Mouse (Mus musculus) heart, embryonic 14.5 days (tissue): Measurements from ENCODE around the gene Safb. TPM values are rescaled to one million over a fixed set of nuclear protein-coding genes. Genes with fewer than 3 reads are reported as not detected.
A peak's percentile ranks its signal among the peaks of the same experiment; 100 is the strongest.
"Not testable (repeated sequence)": the region's sequence is repeated elsewhere in the genome, so short reads cannot be mapped to it uniquely, and the experiment has no call there.

Experiments
- ATAC-seq: fragments of 200-750 bp; cut with Nextera tagmentation; 2 replicates; pipeline ENCODE4 v1.8.0; 2017; ENCODE audit warnings: low read depth, moderate TSS enrichment; ENCODE audit not compliant: insufficient number of reproducible peaks, insufficient read depth, low FRiP score
- H3K27ac ChIP-seq, 2 experiments: fragments of 200-500 bp in 1 of 2; fragments of 300-500 bp in 1 of 2; sonication (generic) in 1 of 2; replicated peaks in 1 of 2; 2 replicates each; pipeline ENCODE4 v1.5.1; 2012 to 2014; ENCODE audit warnings: low read depth in 2 of 2, low read length in 2 of 2, control low read depth in 1 of 2, mild to moderate bottlenecking in 1 of 2, mixed read lengths in 1 of 2; ENCODE audit not compliant: control insufficient read depth in 1 of 2, insufficient read depth in 1 of 2
- H3K27me3 ChIP-seq: fragments of 300-500 bp; sonication (generic); 2 replicates; pipeline ENCODE4 v1.6.1; 2014; ENCODE audit warnings: mild to moderate bottlenecking, low read length, control low read depth; ENCODE audit not compliant: control insufficient read depth, insufficient read depth
- H3K36me3 ChIP-seq: fragments of 300-500 bp; sonication (generic); 2 replicates; pipeline ENCODE4 v1.6.1; 2014; ENCODE audit warnings: mild to moderate bottlenecking, control low read depth, low read length, mixed read lengths; ENCODE audit not compliant: control insufficient read depth, insufficient read depth
- H3K4me1 ChIP-seq, 2 experiments: fragments of 200-500 bp in 1 of 2; fragments of 300-500 bp in 1 of 2; sonication (generic) in 1 of 2; 2 replicates each; pipeline ENCODE4 v1.6.1; 2012 to 2014; ENCODE audit warnings: low read length in 2 of 2, control low read depth in 1 of 2, mixed read lengths in 1 of 2; ENCODE audit not compliant: control insufficient read depth in 2 of 2, insufficient read depth in 2 of 2
- H3K4me2 ChIP-seq: fragments of 300-500 bp; sonication (generic); 2 replicates; pipeline ENCODE4 v1.6.1; 2014; ENCODE audit warnings: mild to moderate bottlenecking, low read length
- H3K4me3 ChIP-seq, 2 experiments: fragments of 200-500 bp in 1 of 2; fragments of 300-500 bp in 1 of 2; sonication (generic) in 1 of 2; 2 replicates each; pipeline ENCODE4 v1.5.1; 2012 to 2014; ENCODE audit warnings: low read length in 2 of 2, mild to moderate bottlenecking in 2 of 2, control low read depth in 1 of 2, low read depth in 1 of 2, moderate library complexity in 1 of 2; ENCODE audit not compliant: control insufficient read depth in 1 of 2, insufficient read depth in 1 of 2
- H3K9ac ChIP-seq: fragments of 300-500 bp; sonication (generic); 2 replicates; pipeline ENCODE4 v1.6.1; 2014; ENCODE audit warnings: mild to moderate bottlenecking, low read length
- H3K9me3 ChIP-seq: fragments of 300-500 bp; sonication (generic); 2 replicates; pipeline ENCODE4 v1.6.1; 2016; ENCODE audit warnings: low read length, control low read depth; ENCODE audit not compliant: control insufficient read depth
- WGBS: fragments of 180-500 bp; shearing (Covaris S2); extraction: QIAGEN DNeasy Blood & Tissue Kit; methylation state at CpG from one replicate; pipeline ENCODE4 v1.1.7; 2014; 5-methylcytosine and 5-hydroxymethylcytosine counted together
- polyA plus RNA-seq: library from polyadenylated mRNA; unstranded; fragments of >200 nt; fragmentation: Nextera tagmentation; extraction: Ambion mirVana; gene quantifications from 2 replicates; pipeline ENCODE4 v1.2.1, GENCODE M21; 2014

Gene Safb
- polyA plus RNA-seq, 1 experiment from 2014 or later, result 52.9 TPM

DNA sequence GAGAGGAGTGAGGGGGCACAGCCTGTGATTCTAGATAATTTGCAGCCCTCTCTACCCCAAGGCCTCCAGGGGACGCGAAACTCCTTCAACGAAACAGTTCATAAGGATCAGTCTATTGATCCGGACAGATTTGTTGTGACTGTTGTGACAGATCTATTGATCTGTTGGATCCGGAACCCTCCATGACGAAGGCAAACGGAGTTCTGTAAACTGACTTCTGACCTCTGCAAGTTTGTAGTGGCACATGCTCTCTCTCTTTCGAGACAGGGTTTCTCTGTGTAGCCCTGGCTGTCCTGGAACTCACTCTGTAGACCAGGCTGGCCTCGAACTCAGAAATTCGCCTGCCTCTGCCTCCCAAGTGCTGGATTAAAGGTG lies 27.9 kb downstream of the Safb start:
- 72% methylated on average over 10 of the region's 10 CpGs for WGBS

GRCm38 (mm10) chr17:56613236-56613844 lies 28.7 kb downstream of the Safb start, which contains the start of gene Rpl36:
Gene Rpl36, plus strand, starts transcription at chr17:56613416.
- ATAC-seq, result peak; percentile 29; the same call in 1 of the 2 replicates
- WGBS, result under 1% methylated on average over 51 of the region's 52 CpGs
- H3K9me3 ChIP-seq, result no peaks in the 10 kb centered on the region
- H3K27me3 ChIP-seq, result no peaks in the 10 kb centered on the region
- peak within 1 kb of the TSS; percentile 75 to 91 for H3K4me3 ChIP-seq
- H3K27ac ChIP-seq, result peak within 1 kb of the TSS; percentile 84 to 88
- H3K9ac ChIP-seq, result peak within 1 kb of the TSS; percentile 92
- peaks cover 43% of the 10 kb centered on the region for H3K36me3 ChIP-seq
- peak within 1 kb of the TSS; percentile 87 for H3K4me2 ChIP-seq
- peaks cover 8 to 24% of the 10 kb centered on the region in 2 experiments for H3K4me1 ChIP-seq

More for the DNA sequence above, 27.9 kb downstream of the Safb start:
- H3K27me3 ChIP-seq, H3K9me3 ChIP-seq, H3K9ac ChIP-seq, H3K4me3 ChIP-seq, H3K27ac ChIP-seq, ATAC-seq: not testable (repeated sequence)
- H3K4me2 ChIP-seq, result 0 out of 2 replicates have a peak overlapping the region, but pooled peaks have one; percentile 13
- H3K4me1 ChIP-seq, result peaks cover 8 to 28% of the 10 kb centered on the region in 2 experiments
- peaks cover 43% of the 10 kb centered on the region for H3K36me3 ChIP-seq

DNA sequence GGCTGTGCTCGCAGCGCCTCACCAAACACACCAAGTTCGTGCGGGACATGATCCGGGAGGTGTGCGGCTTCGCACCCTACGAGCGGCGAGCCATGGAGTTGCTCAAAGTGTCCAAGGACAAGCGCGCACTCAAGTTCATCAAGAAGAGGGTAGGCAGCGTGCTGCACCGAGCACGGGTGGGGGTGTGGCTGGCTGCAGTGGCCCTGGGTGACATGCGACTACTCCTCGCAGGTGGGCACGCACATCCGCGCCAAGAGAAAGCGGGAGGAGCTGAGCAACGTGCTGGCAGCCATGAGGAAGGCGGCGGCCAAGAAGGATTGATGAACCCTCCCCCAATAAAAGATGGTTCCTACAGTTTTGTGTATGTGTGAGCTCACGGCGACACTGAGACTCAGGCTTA lies 29.3 kb downstream of the Safb start:
- 1% methylated on average over 24 of the region's 26 CpGs for WGBS
- Histone ChIP-seq H3K4me1 (peaks cover 3 to 18% of the 10 kb centered on the region in 2 experiments; a peak in 3 of 4 replicates), H3K4me2 (peak overlapping the region; percentile 87), H3K4me3 (peak overlapping the region; percentile 75 to 91), H3K27ac (peak overlapping the region; percentile 84 to 88), H3K9ac (peak overlapping the region; percentile 92), H3K36me3 (peaks cover 49% of the 10 kb centered on the region)
- not testable (repeated sequence) for H3K9me3 ChIP-seq, ATAC-seq, H3K27me3 ChIP-seq

- peak overlapping the region; percentile 87 for H3K4me2 ChIP-seq
- WGBS, result 28% methylated on average over 14 of the region's 14 CpGs
- H3K9me3 ChIP-seq, result no peaks in the 10 kb centered on the region
- peaks cover 3 to 18% of the 10 kb centered on the region in 2 experiments; a peak in 3 of 4 replicates for H3K4me1 ChIP-seq
- no peak for ATAC-seq
- H3K4me3 ChIP-seq, result peak overlapping the region; percentile 75 to 91
- peak overlapping the region; percentile 92 for H3K9ac ChIP-seq
- H3K36me3 ChIP-seq, result peaks cover 55% of the 10 kb centered on the region
- H3K27ac ChIP-seq, result peak overlapping the region in 1 of 2 experiments; percentile 84; a peak in 2 of 4 replicates
- no peaks in the 10 kb centered on the region for H3K27me3 ChIP-seq
These were observed 29.9 kb downstream of the Safb start for GRCm38 (mm10) chr17:56614391-56615135.

DNA sequence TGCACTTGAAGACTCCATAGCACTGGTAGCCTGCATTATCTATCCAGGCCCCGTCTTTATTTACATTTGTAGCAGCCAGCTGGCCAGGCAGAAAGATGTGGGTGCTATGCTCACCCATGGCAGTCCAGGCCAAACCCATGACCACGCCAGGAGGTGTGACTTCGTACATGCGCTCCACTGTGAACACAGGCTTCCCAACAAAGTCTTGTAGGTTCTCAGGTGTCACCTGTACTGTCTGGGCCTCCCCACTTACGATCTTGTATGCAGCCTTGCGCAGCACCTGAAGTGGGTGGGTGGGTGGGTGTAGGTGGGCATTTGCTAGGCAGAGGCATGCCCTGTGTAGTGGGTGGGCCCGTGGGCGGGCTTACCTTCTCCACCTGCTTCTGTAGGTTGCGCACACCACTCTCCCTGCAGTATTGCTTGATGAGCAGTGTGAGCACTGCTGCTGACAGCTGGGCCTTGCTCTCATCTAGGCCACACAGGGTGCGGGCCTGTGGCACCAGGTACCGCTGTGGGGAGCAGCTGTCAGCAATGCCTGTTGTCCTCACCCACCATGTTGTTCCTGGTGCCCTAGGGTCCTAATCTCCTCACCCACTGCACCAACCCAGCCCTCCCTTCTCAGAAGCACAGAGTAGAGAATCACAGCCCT lies 30.6 kb downstream of the Safb start:
- peaks cover 62% of the 10 kb centered on the region for H3K36me3 ChIP-seq
- 83% methylated on average over 11 of the region's 11 CpGs for WGBS
- H3K9me3 ChIP-seq, result no peaks in the 10 kb centered on the region
- H3K27me3 ChIP-seq, result no peaks in the 10 kb centered on the region
- H3K9ac ChIP-seq, result peak overlapping the region; percentile 92; the same call in 1 of the 2 replicates
- no peak overlapping the region for H3K27ac ChIP-seq
- H3K4me3 ChIP-seq, result no peak overlapping the region
- 0 out of 2 replicates have a peak overlapping the region, but pooled peaks have one; percentile 87 for H3K4me2 ChIP-seq
- peaks cover 3 to 15% of the 10 kb centered on the region in 2 experiments; a peak in 3 of 4 replicates for H3K4me1 ChIP-seq
- no peak for ATAC-seq

GRCm38 (mm10) chr17:56615792-56616191 lies 31.2 kb downstream of the Safb start:
- Histone ChIP-seq H3K27ac (no peak overlapping the region), H3K4me3 (no peak overlapping the region), H3K4me2 (no peak overlapping the region), H3K9me3 (no peaks in the 10 kb centered on the region), H3K36me3 (peaks cover 68% of the 10 kb centered on the region), H3K4me1 (peaks cover 3 to 13% of the 10 kb centered on the region in 2 experiments; a peak in 3 of 4 replicates), H3K9ac (no peak overlapping the region), H3K27me3 (no peaks in the 10 kb centered on the region)
- ATAC-seq, result no peak
- WGBS, result 88% methylated on average over 4 of the region's 4 CpGs

GRCm38 (mm10) chr17:56616725-56617124 lies 32.1 kb downstream of the Safb start:
- no peaks in the 10 kb centered on the region for H3K27me3 ChIP-seq
- H3K4me1 ChIP-seq, result peaks cover 3 to 13% of the 10 kb centered on the region in 2 experiments; a peak in 3 of 4 replicates
- peaks cover 75% of the 10 kb centered on the region for H3K36me3 ChIP-seq
- no peak overlapping the region for H3K9ac ChIP-seq
- H3K9me3 ChIP-seq, result no peaks in the 10 kb centered on the region
- ATAC-seq, result no peak
- WGBS, result 77% methylated on average over 3 of the region's 3 CpGs
- no peak overlapping the region for H3K27ac ChIP-seq
- no peak overlapping the region for H3K4me2 ChIP-seq
- H3K4me3 ChIP-seq, result no peak overlapping the region
